Mouse (Mus musculus) forebrain, embryonic 15.5 days (tissue): ENCODE measurements around the gene Atl1. TPM values are rescaled to one million over a fixed set of nuclear protein-coding genes. Genes with fewer than 3 reads are reported as not detected.

ENCODE experiments used
- ATAC-seq: fragments of 200-750 bp; cut with Nextera tagmentation; replicated peaks from 2 replicates; pipeline ENCODE4 v1.8.0; 2017; ENCODE audit warnings: mild to moderate bottlenecking, moderate TSS enrichment, moderate library complexity
- H3K27ac ChIP-seq: fragments of 300-500 bp; sonication (generic); replicated peaks from 2 replicates; pipeline ENCODE4 v1.5.1; 2015; ENCODE audit warnings: mild to moderate bottlenecking, inconsistent platforms
- H3K27me3 ChIP-seq: fragments of 300-500 bp; sonication (generic); 2 replicates; pipeline ENCODE4 v1.6.1; 2015; ENCODE audit warnings: inconsistent platforms
- H3K36me3 ChIP-seq: fragments of 300-500 bp; sonication (generic); 2 replicates; pipeline ENCODE4 v1.6.1; 2015; ENCODE audit warnings: mild to moderate bottlenecking, inconsistent platforms
- H3K4me1 ChIP-seq: fragments of 300-500 bp; sonication (generic); 2 replicates; pipeline ENCODE4 v1.6.1; 2015; ENCODE audit warnings: inconsistent platforms
- H3K4me2 ChIP-seq: fragments of 300-500 bp; sonication (generic); replicated peaks from 2 replicates; pipeline ENCODE4 v1.6.1; 2015; ENCODE audit warnings: mild to moderate bottlenecking, inconsistent platforms
- H3K4me3 ChIP-seq: fragments of 300-500 bp; sonication (generic); 2 replicates; pipeline ENCODE4 v1.5.1; 2015; ENCODE audit warnings: mild to moderate bottlenecking, inconsistent platforms
- H3K9ac ChIP-seq: fragments of 300-500 bp; sonication (generic); replicated peaks from 2 replicates; pipeline ENCODE4 v1.6.1; 2015; ENCODE audit warnings: mild to moderate bottlenecking, inconsistent platforms
- H3K9me3 ChIP-seq: fragments of 300-500 bp; sonication (generic); 2 replicates; pipeline ENCODE4 v1.6.1; 2016; ENCODE audit warnings: inconsistent platforms
- WGBS: fragments of 180-500 bp; shearing (Covaris S2); methylation state at CpG from one replicate; pipeline ENCODE4 v1.1.7; 2015; ENCODE audit warnings: mixed read lengths; 5-methylcytosine and 5-hydroxymethylcytosine counted together
- polyA plus RNA-seq: library from polyadenylated mRNA; unstranded; fragments of >200 nt; fragmentation: Nextera tagmentation; extraction: Ambion mirVana; gene quantifications from 2 replicates; pipeline ENCODE4 v1.2.1, GENCODE M21; 2015

The Atl1 gene
- polyA plus RNA-seq, result 110 and 123 TPM in 2 replicates

GRCm38 (mm10) chr12:69892371-69893251, at the start of gene Atl1, which contains the start of gene Map4k5:
Atl1 (plus strand) TSS chr12:69892614.
Map4k5 (minus strand) TSS chr12:69893200.
- under 1% methylated on average over 117 of the region's 118 CpGs for WGBS
- Histone ChIP-seq H3K9me3 (no peaks in the 10 kb centered on the region), H3K4me2 (peak within 1 kb of the TSS; percentile 55), H3K4me3 (peak within 1 kb of the TSS; percentile 81), H3K27ac (peak within 1 kb of the TSS; percentile 91), H3K27me3 (no peaks in the 10 kb centered on the region), H3K36me3 (no peaks in the 10 kb centered on the region), H3K4me1 (peaks cover 35% of the 10 kb centered on the region), H3K9ac (peak within 1 kb of the TSS; percentile 89)
- ATAC-seq, result peak; percentile 98

- no peak overlapping the region; the same call in 1 of the 2 replicates for H3K27ac ChIP-seq
- peak; percentile 58 for ATAC-seq
- H3K9ac ChIP-seq, result no peak overlapping the region
- no peak overlapping the region for H3K4me2 ChIP-seq
- 0 out of 2 replicates have a peak, but pooled peaks cover 7% of the 10 kb centered on the region for H3K4me1 ChIP-seq
- WGBS, result 60% methylated on average over 19 of the region's 19 CpGs
- H3K36me3 ChIP-seq, result peaks cover 43% of the 10 kb centered on the region
- H3K27me3 ChIP-seq, result no peaks in the 10 kb centered on the region
- H3K9me3 ChIP-seq, result no peaks in the 10 kb centered on the region
- no peak overlapping the region for H3K4me3 ChIP-seq
Observed at GRCm38 (mm10) chr12:69843531-69844445, 48.6 kb upstream of the Atl1 start.

DNA sequence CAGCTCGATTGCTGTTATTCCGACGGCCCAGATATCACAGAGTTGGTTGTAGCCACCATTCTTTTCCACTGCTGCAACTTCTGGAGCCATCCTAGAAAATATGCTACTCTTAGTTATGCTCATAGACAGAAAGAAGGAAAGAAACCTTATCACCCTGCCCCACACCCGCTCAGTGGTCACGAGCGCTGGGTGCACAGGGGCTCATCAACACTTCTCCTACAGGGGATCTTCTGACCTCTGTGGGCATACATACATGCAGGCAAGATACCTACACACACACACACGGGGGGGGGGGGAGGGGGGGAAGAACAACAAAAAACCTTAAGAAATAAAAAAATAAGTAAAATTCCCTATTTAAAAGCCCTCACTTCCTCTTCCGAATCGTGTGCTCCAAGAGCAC, 46.7 kb upstream of the Atl1 start:
- Histone ChIP-seq H3K36me3 (peaks cover 36% of the 10 kb centered on the region), H3K27ac (no peak overlapping the region), H3K9ac (no peak overlapping the region), H3K4me2 (no peak overlapping the region), H3K4me3 (no peak overlapping the region), H3K4me1 (0 out of 2 replicates have a peak, but pooled peaks cover 7% of the 10 kb centered on the region), H3K27me3 (no peaks in the 10 kb centered on the region), H3K9me3 (no peaks in the 10 kb centered on the region)
- no peak for ATAC-seq
- WGBS, result 88% methylated on average over 9 of the region's 9 CpGs

GRCm38 (mm10) chr12:69846499-69846898, 45.9 kb upstream of the Atl1 start:
- peaks cover 32% of the 10 kb centered on the region for H3K36me3 ChIP-seq
- no peak overlapping the region for H3K27ac ChIP-seq
- H3K4me2 ChIP-seq, result no peak overlapping the region
- ATAC-seq, result no peak
- 94% methylated on average over 9 of the region's 9 CpGs for WGBS
- H3K4me1 ChIP-seq, result 0 out of 2 replicates have a peak, but pooled peaks cover 7% of the 10 kb centered on the region
- no peak overlapping the region for H3K4me3 ChIP-seq
- no peaks in the 10 kb centered on the region for H3K9me3 ChIP-seq
- H3K27me3 ChIP-seq, result no peaks in the 10 kb centered on the region
- no peak overlapping the region for H3K9ac ChIP-seq

DNA sequence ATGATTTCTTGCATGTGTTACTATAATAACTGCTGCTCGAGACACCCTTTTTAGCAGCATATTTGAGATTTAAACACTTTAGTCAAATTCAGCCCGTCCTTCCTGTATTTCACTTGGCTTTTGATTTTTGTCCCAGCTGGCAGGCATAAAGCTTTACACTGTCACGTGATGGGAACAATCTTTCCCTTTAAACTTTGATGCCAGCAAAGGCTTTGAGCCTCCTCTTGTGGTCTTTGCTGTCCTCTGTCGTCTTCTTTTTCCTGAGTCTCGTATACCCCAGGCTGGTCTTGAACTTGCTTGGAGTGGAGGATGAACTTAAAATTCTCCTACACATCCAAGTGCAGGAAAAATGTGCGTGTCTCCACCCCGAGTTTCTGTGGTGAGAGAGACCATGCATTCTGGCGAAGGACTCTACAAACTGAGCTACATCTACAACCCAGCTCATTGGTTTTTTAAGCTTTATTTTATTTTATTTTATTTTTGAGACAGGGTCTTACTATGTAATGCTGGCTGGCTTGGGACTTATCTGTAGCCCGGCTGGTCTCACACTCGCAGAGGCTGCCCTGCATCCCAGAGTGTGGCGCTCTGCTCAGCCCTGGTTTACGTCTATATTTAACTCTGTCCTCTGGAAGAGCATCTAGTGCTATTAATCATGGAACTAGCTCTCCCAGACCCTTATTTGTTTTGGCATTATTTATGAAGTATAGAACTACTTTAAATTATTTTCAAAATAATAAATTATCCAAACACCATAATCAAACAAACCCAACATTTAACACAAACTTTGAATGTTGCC, 44.1 kb upstream of the Atl1 start:
- Histone ChIP-seq H3K36me3 (peaks cover 32% of the 10 kb centered on the region), H3K9me3 (no peaks in the 10 kb centered on the region), H3K4me2 (no peak overlapping the region), H3K27ac (no peak overlapping the region), H3K9ac (no peak overlapping the region), H3K4me1 (0 out of 2 replicates have a peak, but pooled peaks cover 7% of the 10 kb centered on the region), H3K4me3 (no peak overlapping the region), H3K27me3 (no peaks in the 10 kb centered on the region)
- WGBS, result 90% methylated on average over 12 of the region's 12 CpGs
- no peak for ATAC-seq

DNA sequence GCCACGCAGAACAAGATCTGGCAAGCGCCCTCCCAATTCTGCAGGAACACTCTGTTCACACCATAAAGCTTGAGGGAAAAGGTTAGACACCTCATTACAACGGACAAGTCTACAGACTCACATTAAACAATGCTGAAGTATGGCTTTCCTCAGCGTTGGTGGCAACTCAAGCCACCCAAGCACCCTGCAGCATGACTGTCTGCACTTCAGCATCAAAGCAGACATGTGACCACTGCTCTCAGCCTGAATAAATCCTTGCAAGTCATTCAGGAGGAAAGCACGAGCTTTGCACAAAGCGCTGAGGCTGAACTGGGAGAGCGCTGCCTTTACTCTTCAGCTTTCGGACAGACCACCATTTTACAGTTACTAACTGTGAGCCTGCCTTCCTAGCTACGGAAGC, 40.1 kb upstream of the Atl1 start:
- no peaks in the 10 kb centered on the region for H3K27me3 ChIP-seq
- H3K36me3 ChIP-seq, result peaks cover 31% of the 10 kb centered on the region
- no peaks in the 10 kb centered on the region for H3K9me3 ChIP-seq
- H3K4me1 ChIP-seq, result no peaks in the 10 kb centered on the region
- H3K4me3 ChIP-seq, result no peak overlapping the region
- no peak overlapping the region for H3K27ac ChIP-seq
- no peak overlapping the region for H3K4me2 ChIP-seq
- WGBS, result 74% methylated on average over 9 of the region's 9 CpGs
- no peak for ATAC-seq
- H3K9ac ChIP-seq, result no peak overlapping the region

DNA sequence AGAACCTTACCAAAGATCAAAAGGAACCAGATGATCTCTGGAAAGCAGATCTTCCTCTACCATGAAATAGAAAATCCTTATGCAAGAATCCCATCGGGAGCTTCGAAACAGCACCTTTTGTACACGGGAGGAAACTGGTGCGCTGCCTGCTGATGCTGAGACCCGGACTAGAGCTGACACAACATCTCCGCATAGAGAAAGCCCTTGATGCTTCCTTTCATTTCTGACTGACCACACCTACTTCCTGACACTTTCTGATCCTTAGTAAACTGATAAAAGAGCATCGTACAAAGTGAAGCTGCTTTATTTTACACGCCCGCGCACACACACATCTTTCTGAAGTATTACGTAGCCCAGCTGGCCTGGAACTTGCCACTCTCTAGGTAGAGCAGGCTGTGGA, 39.0 kb upstream of the Atl1 start:
- no peak for ATAC-seq
- Histone ChIP-seq H3K4me2 (no peak overlapping the region), H3K9ac (no peak overlapping the region), H3K4me3 (no peak overlapping the region), H3K27me3 (no peaks in the 10 kb centered on the region), H3K36me3 (peaks cover 27% of the 10 kb centered on the region), H3K27ac (no peak overlapping the region), H3K4me1 (no peaks in the 10 kb centered on the region), H3K9me3 (no peaks in the 10 kb centered on the region)
- 91% methylated on average over 11 of the region's 11 CpGs for WGBS

- Histone ChIP-seq H3K4me3 (no peak overlapping the region), H3K27me3 (no peaks in the 10 kb centered on the region), H3K9me3 (no peaks in the 10 kb centered on the region), H3K4me2 (no peak overlapping the region), H3K9ac (no peak overlapping the region), H3K36me3 (peaks cover 26% of the 10 kb centered on the region), H3K27ac (no peak overlapping the region), H3K4me1 (no peaks in the 10 kb centered on the region)
- 88% methylated on average over 2 of the region's 2 CpGs for WGBS
- ATAC-seq, result no peak
Observed at GRCm38 (mm10) chr12:69853942-69854341, 38.5 kb upstream of the Atl1 start.

GRCm38 (mm10) chr12:69855641-69856300, 36.6 kb upstream of the Atl1 start:
- Histone ChIP-seq H3K27me3 (no peaks in the 10 kb centered on the region), H3K9ac (no peak overlapping the region), H3K9me3 (no peaks in the 10 kb centered on the region), H3K4me2 (no peak overlapping the region), H3K36me3 (peaks cover 16% of the 10 kb centered on the region), H3K4me3 (no peak overlapping the region), H3K4me1 (no peaks in the 10 kb centered on the region), H3K27ac (no peak overlapping the region)
- WGBS, result 95% methylated on average over 12 of the region's 12 CpGs
- ATAC-seq, result no peak

GRCm38 (mm10) chr12:69856398-69856797, 36.0 kb upstream of the Atl1 start:
- H3K27ac ChIP-seq, result no peak overlapping the region
- H3K27me3 ChIP-seq, result no peaks in the 10 kb centered on the region
- no peak overlapping the region for H3K9ac ChIP-seq
- H3K9me3 ChIP-seq, result no peaks in the 10 kb centered on the region
- H3K36me3 ChIP-seq, result peaks cover 16% of the 10 kb centered on the region
- no peaks in the 10 kb centered on the region for H3K4me1 ChIP-seq
- H3K4me3 ChIP-seq, result no peak overlapping the region
- H3K4me2 ChIP-seq, result no peak overlapping the region
- no peak for ATAC-seq
- WGBS, result 97% methylated on average over 10 of the region's 10 CpGs

DNA sequence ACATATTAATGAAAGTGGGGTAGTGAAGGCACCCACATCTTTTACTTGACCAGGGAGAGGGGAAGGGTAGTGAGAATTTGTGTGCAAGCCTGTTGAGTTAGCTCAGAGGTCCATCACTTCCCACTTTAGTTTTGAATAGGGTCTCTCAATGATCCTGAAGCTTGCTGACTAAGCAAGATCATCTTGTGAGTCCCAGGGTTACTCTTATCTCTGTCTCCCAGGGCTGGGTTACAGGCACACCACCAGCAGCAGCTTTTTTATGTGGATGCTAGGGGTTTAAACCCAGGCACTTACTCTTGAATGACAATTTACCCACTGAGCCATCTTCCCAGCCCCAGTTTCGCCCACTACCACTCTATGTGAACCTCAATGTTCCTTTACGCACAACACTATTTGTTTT, 34.8 kb upstream of the Atl1 start:
- Histone ChIP-seq H3K4me2 (no peak overlapping the region), H3K9me3 (no peaks in the 10 kb centered on the region), H3K27me3 (no peaks in the 10 kb centered on the region), H3K4me3 (no peak overlapping the region), H3K27ac (no peak overlapping the region), H3K4me1 (no peaks in the 10 kb centered on the region), H3K36me3 (peaks cover 11% of the 10 kb centered on the region), H3K9ac (no peak overlapping the region)
- no peak for ATAC-seq
- 97% methylated on average over 2 of the region's 2 CpGs for WGBS
